Mouse (Mus musculus) heart, postnatal 4 days (tissue): ENCODE measurements around the gene Smarca5. TPM values are rescaled to one million over a fixed set of nuclear protein-coding genes. Genes with fewer than 3 reads are reported as not detected.

Experiments
- DNase-seq: peaks from one replicate; pipeline ENCODE4 v3.0.0; 2021
- total RNA-seq, 2 experiments: library from RNA; stranded (reverse); gene quantifications; 2 replicates each; pipeline ENCODE4 v1.2.3; 2021

Gene Smarca5
- total RNA-seq, 2 experiments from 2014 or later = 43.4 to 44.8 TPM

DNA sequence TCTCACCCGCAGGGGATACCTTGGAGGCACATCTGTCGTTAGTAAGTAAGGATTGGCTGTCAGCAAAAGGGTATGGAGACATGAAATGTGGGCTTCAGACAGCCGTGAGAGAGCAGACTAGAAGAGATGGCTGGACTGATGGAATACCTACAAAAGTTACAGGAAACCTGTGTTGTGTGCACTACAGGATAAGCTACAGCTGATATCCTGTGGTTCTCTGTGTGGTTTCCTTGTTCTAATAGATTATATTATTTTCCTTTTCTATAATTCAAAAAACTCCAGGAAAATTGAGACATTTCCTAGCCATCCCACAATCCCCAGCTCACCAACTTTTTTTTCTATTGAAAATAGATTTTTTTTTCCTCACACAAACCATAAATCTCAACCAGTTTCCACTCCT, 75.8 kb downstream of the Smarca5 start:
- DNase-seq = no peak

DNA sequence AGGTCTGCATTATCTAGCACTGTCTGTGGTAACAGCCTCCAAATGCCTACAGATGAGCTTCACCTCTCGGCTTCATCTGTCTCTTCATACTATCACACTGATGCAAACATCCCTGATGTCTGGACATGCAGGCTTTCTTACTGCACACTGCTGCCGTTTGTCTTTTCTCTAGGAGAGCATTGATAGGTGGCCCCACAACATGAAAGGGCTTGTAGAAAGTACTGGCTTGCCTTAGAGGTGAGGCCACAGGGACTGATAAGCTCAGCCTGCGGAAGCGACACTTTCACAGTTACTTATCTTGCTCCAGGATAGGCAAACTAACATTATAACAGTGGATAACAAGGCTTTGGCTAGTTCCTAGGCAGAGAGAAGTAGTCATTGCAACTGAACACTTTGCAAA, 78.2 kb downstream of the Smarca5 start:
- DNase-seq = no peak

DNA sequence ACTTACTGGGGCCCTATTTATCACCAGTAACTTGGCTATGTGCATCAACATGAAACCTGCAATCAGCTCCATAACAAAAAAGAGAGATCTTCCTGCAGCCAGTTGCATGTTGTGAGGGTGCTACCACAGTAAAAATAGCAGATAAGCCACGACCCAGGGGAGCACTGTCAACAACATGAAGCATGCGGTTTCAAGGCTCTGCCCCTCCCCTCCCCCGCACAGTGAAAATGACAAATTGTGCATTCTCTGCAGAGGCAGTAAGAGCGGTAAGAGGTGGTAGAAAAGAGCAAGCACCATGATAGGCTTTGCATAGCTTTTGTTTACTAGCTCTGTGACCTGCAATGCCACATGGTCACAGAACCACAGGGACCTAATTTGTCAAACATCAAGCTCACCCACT, 81.7 kb downstream of the Smarca5 start:
- no peak for DNase-seq

Other genes with a start within 250 kb of the Smarca5 start
- gene Gypa, start 245.7 kb downstream of the Smarca5 start, total RNA-seq = 1 to 10 TPM; 1.1 to 2.9 TPM
- gene Frem3, start 128.4 kb downstream of the Smarca5 start, total RNA-seq = under 1 TPM; 0.34 to 0.55 TPM
- gene Gab1, start 141.0 kb upstream of the Smarca5 start, total RNA-seq = 10 to 100 TPM; 52.2 to 58.7 TPM